Mouse (Mus musculus) layer of hippocampus, adult 8-10 months (tissue): ENCODE measurements around the gene Fcgrt. TPM values are rescaled to one million over a fixed set of nuclear protein-coding genes. Genes with fewer than 3 reads are reported as not detected.
A peak's percentile ranks its signal among the peaks of the same experiment; 100 is the strongest.

ENCODE experiments used
- DNase-seq, 2 experiments: peaks; one replicate each; pipeline ENCODE4 v3.0.0; 2022; ENCODE audit warnings: low spot score in 2 of 2
- total RNA-seq, 4 experiments: library from RNA; stranded (reverse); gene quantifications; 2 replicates each; pipeline ENCODE4 v1.2.4; 2022

Fcgrt gene
- total RNA-seq, 4 experiments from 2014 or later, result 16.8 to 23.4 (median 20.1) TPM

DNA sequence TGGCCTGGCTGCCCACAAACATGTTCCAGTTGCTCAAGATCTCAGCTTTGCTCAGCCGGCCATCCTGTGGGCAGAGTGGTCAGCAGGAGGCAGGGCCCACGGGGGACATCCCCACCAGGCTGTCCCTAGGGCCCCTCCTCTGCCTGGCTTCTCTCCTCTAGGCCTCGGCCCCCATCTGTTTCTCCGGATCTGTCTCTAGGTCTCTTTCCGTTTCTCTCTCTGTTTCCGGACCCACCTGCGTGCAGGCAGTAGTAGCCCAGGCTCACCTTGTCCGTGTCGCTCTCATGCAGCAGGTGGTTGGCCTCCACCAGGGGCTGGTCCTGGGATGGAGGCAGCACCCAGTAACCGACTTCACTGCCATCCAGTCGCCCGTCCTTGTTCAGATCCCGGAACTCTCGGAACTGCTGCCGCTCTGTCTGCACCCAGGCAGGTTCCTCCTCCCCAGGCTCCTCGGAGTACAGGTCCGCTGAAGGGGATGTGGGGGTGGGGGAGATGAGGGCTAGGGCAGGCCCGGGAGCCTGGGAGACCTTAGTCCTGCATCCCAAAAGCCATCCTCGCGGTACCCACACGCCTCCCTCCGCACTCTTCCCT, 20.3 kb downstream of the Fcgrt start:
- no peak for DNase-seq

DNA sequence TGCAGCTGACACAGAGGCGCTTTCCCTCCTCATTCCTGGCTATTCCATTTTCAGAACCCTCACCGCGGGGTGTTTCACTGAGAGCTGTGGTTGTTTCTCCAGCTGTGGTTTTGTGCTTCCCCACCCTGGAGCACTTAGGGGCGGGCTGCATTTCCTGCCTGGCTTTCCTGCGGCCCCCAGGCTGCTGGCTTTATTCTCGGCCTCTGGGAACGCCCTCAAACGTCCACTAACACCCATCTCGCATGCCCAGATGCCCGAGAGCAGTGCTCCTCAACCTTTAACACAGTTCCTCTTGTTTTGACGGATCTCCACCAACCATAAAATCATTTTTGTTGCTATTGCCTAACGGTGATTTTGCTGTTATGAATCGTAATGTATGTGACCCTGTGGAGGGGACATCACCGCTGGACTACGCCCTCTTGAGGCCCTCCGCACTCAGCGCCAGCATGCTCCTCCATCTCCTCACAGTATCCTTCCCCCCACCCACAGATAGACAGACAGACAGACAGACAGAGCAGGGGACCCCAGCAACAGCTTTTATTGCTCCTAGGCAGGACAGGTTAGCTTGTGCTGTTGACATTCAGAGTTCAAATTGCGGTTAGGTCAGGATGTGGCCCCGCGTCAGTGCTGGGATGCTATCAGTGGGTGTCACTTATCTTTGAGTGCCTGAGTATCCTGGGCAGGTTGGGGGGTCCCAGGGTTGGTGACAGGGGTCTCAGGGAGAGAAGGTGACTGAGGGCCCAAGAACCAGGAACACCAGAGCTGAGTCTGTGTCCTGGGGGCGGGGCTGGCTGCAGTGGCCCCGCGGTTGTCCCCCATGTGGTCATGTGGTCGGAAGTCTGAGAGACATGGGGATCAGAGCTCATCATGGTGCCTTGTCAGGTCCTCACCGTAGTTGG, 21.0 kb downstream of the Fcgrt start:
- no peak for DNase-seq

DNA sequence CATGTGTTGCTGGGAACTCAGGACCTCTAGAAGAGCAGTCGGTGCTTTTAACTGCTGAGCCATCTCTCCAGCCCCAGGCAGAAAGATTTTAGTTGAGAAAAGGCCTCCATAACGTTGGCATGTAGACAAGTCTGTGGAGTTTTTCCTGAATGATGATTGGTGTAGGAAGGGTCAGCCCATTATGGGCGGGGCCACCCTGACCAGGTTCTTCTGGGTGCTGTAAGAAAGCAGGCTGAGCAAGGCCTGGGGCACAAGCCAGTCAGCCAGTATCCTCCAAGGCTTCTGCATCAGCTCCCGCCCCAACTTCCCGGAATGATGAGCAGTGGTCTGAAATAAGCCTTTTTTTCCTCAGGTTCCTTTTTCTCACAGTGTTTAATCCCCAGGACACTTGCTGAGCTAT, 22.6 kb downstream of the Fcgrt start:
- DNase-seq, result no peak

DNA sequence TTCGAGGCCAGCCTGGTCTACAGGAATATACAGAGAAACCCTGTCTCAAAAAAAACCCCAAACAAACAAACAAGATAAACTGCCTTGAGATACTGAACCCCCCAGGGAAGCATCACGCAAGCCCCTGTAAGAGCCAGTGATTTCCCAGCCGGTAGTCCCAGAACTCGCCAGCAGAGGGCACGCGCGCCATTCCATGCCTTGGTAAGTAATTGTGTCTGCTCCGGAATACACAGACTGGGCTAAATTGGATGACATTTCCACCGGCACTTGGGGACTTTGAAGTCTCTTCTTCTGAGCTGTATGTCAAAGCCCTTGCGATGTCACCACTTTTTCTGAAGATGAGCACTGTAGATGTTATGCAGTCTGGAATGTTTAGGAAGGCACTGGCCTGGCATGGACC, 23.8 kb downstream of the Fcgrt start:
- DNase-seq, result peak; percentile 78 to 94

DNA sequence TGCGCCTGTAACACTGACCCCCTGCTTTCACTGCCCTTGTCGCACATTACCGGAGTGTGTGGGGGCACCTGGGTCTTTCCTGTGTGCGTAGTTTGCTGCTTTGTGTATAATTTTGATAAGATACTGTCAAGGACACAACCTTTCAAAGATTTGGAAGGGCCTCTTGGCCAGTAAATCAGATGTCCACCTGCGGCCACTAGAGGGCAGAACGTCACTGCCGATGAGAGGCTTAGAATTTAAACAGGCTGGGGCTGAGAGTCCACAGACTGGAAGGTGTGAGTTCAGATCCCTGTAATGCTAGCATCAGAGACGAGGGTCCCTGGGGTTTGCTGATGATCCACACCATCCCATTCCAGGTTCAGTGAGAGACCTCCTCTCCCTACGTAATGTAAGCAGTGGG, 25.1 kb downstream of the Fcgrt start:
- DNase-seq, result peak in 1 of 2 experiments; percentile 60

DNA sequence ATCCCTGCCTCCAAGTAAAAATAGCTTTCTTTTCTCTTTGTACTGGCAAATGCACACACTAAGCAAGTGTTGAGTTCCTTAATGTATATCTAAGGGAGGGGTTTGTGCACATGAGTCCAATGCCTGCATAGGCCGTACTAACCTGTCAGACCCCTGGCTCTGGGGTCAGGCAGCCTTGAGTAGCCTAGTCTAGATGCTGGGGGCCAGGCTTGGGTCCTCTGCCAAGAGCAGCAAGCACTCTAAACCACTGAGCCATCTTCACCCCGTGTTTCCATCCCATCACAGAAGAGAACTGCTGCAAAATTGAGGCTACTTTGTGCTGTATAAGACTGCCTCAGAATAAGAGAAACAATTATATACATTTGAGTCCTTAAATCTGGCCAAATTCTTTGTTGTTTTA, 25.8 kb downstream of the Fcgrt start:
- DNase-seq, result no peak

DNA sequence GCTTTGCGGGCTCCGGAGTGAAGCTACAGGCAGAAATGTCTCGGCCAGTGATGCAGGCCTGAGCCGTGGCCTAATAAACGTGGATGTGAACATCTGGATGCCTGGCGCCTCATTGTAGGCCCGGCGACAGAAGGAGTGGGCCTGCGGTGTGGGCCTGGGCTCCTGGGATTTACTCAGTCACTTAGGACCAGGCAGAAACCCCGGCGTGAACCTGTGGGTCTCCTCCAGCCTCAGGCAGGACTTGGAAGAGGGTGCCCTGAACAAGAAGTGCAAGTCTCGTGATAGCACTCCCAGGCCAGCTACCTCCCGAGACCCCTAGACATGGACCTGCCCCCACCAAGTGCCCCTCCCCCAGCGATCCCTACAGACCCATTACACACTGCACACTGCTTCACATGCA, 26.3 kb downstream of the Fcgrt start:
- no peak for DNase-seq

DNA sequence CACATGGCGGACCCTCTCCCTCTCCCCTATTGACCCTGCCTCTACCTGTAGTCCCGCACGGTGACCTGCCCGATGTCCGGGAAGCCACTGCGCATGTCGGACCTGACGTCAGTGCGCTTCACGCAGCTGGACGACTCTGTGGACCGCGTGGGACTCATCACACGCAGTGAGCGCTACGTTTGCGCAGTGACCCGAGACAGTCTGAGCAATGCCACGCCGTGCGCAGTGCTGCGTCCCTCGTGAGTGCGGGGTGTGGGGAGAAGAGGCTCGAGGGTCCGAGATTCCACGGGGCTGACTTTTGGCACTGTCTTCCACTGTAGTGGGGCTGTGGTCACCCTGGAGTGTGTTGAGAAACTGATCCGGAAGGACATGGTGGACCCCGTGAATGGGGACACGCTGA, 27.1 kb downstream of the Fcgrt start:
- no peak for DNase-seq

DNA sequence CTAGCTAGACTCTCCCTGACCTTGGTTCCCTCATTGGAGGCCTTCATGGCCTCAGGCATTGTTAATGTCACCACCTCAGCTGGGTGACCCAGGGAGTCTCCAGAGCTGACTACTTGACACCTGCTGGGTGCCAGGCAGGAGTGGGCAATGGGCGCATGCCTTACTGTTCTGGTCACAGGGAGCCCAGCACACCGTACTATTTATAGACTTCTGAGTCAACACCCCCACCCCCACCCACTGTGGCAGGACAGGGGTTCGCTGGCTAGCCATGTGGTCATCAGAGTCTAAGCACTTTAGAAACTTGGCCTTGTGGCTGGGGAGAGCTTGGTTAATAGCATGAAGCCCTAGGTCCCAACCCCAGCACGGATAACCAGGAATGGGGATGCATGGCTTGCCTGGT, 28.2 kb downstream of the Fcgrt start:
- no peak for DNase-seq

DNA sequence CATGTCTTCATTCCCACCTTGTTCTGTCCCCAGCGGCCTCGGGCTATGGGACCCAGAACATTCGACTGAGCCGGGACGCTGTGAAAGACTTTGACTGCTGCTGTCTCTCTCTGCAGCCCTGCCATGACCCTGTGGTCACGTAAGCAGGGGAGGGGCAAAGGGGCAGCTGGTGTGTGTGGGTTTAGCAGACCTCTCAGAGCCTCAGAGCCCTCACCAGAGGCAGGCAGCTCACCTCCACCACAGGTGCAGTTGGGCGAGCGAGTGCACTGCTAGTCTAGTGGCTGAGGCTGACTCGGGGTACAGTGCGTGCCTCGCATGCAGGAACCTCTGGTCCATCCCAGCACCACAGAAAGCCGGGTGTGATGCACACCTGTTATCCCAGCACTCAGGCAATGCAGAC, 29.7 kb downstream of the Fcgrt start:
- no peak for DNase-seq

DNA sequence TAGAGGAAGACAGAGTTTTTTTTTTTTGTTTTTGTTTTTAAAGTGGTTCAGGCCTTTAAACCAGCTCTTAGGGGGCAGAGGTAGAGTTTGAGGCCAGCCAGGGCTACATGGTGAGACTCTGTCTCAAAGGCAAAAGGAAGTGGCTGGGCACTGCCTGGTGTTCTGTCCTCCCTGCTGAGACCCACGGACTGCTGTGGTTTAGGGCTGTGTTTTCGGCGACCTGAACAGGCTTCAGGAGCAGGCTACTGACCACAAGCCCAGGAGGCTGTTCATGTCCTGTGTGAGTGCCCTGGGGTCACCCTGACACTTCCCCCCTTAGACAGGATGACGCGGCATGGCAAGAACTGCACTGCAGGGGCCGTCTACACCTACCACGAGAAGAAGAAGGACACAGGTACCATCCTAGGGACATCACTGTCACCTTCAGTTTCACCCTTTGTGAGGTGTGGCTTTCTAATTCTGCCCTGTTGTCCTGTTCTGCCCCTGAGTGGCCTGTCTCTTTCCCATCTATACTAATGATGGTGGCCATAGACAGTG, 30.4 kb downstream of the Fcgrt start:
- no peak for DNase-seq

DNA sequence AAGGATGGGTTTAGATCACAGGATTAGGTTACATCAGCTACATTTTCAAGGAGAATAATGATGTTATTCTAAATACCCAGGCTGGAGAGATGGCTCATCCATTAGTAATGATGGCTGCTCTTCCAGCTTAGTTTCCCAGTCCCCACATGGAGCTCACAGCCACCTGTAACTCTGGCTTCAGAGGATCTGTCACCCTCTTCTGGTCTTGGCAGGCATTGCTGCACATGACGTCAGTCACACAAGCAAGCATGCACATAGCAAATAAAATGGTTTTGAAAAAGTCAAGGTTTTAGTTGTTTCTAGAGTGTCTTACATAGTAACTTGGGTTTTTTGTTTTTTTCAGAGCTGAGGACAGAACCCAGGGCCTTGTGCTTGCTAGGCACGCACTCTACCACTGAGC, 31.4 kb downstream of the Fcgrt start:
- DNase-seq, result no peak

DNA sequence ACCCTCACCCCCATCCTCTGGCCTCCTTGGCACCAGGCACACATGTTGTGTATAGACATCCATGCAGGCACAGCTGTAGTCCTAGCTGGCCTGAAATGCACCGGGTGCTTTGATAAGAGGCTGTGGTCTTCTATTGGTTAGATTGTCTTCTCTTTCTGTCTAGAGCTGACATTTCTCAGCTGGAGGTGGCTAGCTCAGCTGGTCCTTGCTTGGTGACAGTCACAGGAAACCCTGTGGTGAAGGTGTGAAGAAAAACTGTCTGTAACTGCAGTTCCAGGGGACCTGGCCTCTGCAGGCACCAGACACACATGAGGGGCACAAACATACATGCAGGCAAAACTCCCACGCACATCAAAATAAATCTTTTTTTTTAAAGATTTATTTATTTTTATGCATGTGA, 34.0 kb downstream of the Fcgrt start:
- no peak for DNase-seq

DNA sequence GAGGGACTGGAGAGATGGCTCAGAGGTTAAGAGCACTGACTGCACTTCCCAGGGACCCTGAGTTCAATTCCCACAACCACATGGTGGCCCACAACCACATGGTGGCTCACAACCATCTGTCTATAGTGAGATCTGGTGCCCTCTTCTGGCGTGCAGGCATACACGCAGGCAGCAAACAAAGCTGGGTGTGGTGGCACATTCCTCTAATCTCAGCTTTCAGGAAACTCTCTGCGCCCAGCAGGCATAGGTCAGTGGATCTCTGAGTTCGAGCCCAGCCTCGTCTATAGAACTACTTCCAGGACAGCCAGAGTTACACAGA, 35.7 kb downstream of the Fcgrt start:
- DNase-seq, result no peak

DNA sequence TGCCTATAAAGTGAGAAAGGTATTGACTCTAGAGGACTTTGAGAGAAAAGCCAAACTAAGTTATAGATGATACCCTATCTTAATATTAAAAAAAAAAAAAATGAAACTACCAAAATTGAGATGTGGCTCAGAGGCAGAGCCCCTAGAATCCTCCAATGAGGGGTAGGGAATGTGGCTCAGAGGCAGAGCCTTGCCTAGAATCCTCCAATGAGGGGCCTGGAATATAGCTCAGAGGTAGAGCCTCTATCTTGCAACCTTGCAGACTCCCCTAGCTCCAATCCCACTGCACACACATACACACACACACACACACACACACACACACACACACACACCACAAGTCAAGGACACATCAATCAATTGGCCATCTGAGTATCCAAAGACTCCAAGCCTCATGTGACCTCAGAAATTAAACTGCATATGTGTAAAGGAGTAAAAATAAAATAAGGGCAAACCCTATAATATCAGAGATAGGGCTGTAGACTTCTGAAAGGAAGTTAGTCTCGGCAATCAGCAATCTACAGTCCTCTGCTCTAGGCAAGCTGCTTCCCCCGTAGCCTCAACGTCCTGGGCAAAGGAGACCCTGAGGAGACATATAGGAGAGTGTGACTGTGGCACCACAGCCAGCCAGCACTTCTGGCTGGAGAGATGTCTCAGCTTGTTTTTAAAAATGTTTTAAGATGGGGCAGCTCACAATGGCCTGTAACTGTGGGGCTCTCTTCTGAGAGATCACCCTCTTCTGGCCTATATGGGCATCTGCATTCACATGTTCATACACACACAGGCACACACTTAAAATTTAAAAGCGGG, 36.3 kb downstream of the Fcgrt start:
- DNase-seq, result no peak

DNA sequence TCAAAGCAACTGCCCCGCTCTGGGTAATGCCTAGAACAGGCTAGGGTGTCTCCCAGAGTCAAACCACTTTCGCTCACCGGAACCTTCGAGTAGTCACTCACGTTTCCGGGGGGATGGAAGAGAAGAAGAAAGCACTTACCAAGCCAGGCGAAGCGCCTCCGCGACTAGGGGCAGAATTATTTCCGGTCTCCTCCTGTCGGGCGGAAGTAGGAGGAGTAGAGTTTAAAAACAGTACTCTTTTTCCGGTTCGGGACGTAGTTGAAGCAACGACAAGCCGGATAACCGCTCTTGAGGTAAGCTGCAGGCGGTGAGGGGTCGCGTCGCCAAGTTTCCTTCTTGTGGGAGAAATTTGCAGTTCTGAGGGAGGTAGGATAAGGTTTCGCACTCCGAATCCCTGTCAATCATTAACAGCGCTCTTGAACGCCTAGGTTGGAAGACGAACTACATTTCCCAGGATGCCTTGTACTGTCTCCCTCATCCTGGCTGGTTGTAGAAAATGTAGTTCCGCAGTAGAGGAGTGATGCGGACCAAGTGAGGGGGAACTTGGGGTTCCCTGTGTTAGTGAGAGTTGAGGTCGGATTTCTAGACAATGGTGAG, 41.3 kb downstream of the Fcgrt start, which contains the start of the genes Nosip and Prrg2:
TSS of gene Nosip (plus strand) at position 191 of the 597 bp plus-strand sequence.
TSS of gene Prrg2 (minus strand) at position 439 of the 597 bp plus-strand sequence.
- DNase-seq, result peak; percentile 94 to 95

DNA sequence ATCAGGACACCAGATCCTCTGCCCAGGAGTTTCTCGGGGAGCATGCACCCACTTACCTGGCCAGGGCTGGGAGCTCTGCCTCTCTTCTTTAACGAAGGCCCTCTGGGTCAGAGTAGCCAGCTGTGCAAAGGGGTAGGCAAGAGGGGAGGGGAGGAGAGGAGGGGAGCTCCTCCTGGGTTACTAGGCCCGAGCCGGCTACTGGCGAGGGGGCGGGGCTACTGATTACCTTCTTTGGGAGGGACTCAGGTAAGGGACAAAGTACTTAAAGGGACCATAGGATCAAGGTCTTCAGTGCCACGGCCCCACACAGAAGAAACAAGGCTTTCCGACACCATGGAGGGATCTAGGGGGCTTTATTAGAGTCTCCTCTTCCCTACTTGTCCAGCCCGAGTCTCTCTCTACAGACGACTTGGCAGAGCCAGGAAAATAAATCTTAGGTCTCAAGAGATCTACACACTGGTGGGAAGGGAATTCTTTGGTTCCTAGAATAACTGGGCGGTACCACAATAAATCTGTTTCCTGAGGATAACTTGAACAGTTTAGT, 42.0 kb downstream of the Fcgrt start:
- no peak for DNase-seq

DNA sequence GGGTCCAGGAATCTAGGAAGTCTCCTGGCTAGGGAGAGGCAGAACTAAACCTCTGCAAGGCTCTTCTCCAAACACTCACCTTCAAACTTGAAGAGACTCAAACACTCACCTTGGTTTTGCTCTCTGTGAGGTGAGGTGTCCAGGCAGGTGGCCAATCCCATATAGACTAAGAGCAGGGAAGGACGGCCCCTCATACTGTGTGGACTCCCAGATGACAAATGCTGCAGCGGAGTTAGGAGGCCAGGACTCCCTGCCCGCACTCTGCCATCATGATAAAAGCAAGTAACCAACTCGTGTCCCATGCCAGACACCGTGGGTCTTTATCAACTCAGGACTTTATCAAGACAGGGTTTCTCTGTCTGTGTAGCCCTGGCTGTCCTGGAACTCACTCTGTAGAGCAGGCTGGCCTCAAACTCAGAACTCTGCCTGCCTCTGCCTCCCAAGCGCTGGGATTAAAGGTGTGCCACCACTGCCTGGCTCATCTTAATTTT, 43.0 kb downstream of the Fcgrt start:
- no peak for DNase-seq

DNA sequence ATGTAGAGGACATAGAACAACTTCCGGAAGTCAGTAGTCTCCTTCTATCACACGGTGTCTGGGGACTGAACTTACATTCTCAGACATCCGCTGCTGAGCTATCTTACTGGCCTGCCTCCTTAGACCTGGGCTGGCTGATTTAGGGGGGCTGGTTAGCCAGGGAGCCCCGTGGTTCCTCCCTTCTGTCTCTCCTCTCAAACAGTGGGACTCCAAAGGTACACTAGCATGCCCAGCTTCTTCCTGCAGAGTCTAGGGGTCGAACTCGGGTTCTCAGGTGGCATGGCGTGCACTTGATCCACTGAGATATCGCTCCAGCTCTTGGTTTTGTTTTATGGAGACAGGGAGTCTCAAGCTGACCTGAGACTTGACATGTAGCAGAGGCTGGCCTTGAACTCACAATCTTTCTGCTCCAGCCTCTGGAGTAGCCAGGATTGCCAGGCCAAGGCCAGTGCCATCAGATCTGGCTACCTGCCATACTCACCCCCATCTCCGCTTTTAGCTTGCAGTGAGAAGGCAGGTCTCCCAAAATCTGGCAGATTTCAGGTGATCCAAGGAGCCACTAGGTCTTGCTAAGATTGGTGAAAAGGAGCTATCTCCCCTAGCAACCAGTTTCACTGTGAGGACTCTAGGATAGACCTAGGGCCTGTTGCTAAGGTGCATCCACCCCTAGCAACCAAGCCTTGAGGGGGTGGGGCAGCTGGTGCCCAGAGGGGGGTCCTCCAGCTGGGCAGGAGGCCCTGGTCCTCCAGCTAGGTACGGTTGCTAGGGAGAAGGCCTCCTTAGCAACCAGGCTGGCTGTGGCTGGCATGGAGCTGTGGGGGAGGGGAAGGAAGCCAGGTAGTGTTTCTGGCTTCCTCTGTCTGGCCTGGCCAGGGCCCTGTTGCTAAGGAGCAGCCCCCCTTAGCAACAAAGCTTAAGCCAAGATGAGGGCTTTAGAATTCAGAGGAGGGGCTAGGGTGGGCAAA, 44.8 kb downstream of the Fcgrt start:
- DNase-seq, result no peak

DNA sequence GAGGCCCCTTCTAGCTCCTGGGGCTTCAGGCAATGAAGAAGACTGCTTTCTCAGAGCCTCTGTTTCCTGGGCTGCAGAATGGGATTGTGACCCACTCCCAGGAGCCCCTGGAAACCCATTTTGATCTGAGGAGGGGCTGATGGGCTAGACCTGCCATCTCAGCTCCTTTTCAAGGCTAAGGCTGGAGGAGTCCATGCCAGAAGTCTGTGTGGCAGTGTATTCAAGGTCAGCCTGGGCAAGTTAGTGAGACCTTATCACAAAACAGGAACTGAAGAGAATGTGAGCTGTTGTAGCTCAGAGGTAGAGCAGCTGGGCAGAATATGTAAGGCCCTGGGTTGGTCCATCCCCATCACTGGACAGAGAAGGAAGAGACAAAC, 46.7 kb downstream of the Fcgrt start:
- no peak for DNase-seq
